Mouse (Mus musculus): Measurements from ENCODE around the gene Atp2a2.
"Not testable (repeated sequence)": the region's sequence is repeated elsewhere in the genome, so short reads cannot be mapped to it uniquely, and the experiment has no call there.

The Atp2a2 gene

GRCm38 (mm10) chr5:122500141-122500540 is 1.9 kb downstream of the Atp2a2 start:
- ATAC-seq (ENCODE audit: insufficient number of reproducible peaks, low FRiP score, low TSS enrichment), result no peak

- ATAC-seq (ENCODE audit: insufficient number of reproducible peaks, low FRiP score, low TSS enrichment), result no peak
Observed at GRCm38 (mm10) chr5:122498046-122498445, 4.0 kb downstream of the Atp2a2 start.

DNA sequence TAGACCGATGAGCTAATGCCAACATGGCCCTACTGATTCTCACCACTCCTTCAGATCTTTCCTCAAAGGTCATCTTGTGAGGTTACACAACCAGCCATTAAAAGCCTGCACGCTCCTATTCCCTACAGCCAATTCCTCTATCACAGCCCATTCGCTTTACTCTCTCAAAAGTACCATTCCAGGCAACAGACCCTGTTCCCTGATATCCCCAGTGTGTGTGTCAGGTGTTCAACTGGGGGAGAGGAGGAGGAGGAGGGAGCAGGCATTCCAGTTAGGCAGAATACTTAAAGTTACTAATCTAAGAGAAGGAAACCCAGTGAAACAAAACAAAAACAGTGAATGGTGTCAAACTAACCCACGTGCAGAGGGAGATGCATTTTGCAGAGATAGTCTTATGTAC is 5.0 kb downstream of the Atp2a2 start:
- no peak for ATAC-seq (ENCODE audit: insufficient number of reproducible peaks, low FRiP score, low TSS enrichment)

- ATAC-seq (ENCODE audit: insufficient number of reproducible peaks, low FRiP score, low TSS enrichment), result no peak
Observed at GRCm38 (mm10) chr5:122494449-122494848, 7.6 kb downstream of the Atp2a2 start.

DNA sequence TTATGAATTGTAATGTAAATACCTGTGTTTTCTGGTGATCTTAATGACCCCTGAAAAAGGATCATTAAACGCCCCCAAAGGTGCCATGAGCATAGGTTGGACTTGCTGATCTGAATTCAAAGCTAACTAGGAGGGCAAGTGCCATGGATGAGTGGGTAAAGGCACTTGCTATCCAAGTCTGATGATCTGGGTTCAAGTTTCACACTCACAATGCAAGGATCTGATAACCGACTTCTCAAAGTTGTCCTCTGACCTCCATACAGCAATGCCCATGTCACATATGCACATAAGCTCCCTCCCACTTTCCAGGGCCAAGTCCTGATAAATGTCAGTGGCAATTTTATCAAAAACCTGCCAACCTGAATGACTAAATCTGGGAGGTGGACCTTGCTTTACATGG is 9.0 kb downstream of the Atp2a2 start:
- ATAC-seq (ENCODE audit: insufficient number of reproducible peaks, low FRiP score, low TSS enrichment), result no peak

DNA sequence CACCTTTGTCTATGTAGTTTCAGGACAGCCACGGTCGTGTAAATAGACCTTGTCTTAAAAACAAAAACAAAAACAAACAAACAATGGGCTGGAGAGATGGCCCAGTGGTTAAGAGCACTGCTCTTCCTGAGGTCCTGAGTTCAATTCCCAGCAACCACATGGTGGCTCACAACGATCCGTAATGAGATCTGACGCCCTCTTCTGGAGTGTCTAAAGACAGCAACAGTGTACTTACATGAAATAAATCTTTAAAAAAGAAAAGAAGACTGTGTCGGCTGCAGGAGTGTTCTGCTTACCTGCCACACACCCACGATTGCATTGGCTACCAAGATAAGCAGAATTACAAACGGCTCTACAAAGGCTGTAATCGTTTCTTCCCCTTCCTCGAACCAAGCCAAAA is 10.6 kb downstream of the Atp2a2 start:
- ATAC-seq (ENCODE audit: insufficient number of reproducible peaks, low FRiP score, low TSS enrichment), result no peak

GRCm38 (mm10) chr5:122490148-122490547 is 11.9 kb downstream of the Atp2a2 start:
- ATAC-seq (ENCODE audit: insufficient number of reproducible peaks, low FRiP score, low TSS enrichment), result no peak

GRCm38 (mm10) chr5:122487825-122488224 is 14.2 kb downstream of the Atp2a2 start:
- ATAC-seq (ENCODE audit: insufficient number of reproducible peaks, low FRiP score, low TSS enrichment), result no peak

DNA sequence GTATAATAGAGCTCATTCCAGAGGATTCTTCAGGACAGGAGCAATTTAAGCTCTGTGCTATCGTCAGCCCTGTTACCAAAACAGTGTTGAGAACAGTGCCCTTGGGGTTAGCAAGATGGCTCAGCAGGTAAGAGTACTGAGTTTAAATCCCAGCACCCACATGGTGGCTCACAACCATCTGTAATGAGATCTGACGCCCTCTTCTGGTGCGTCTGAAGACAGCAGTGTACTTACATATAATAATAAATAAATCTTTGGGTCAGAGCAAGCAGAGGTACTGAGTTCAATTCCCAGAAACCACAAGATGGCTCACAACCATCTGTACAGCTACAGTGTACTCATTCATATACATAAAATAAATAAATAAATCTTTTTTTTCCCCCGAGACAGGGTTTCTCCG is 15.8 kb downstream of the Atp2a2 start:
- ATAC-seq (ENCODE audit: insufficient number of reproducible peaks, low FRiP score, low TSS enrichment), result not testable (repeated sequence)

DNA sequence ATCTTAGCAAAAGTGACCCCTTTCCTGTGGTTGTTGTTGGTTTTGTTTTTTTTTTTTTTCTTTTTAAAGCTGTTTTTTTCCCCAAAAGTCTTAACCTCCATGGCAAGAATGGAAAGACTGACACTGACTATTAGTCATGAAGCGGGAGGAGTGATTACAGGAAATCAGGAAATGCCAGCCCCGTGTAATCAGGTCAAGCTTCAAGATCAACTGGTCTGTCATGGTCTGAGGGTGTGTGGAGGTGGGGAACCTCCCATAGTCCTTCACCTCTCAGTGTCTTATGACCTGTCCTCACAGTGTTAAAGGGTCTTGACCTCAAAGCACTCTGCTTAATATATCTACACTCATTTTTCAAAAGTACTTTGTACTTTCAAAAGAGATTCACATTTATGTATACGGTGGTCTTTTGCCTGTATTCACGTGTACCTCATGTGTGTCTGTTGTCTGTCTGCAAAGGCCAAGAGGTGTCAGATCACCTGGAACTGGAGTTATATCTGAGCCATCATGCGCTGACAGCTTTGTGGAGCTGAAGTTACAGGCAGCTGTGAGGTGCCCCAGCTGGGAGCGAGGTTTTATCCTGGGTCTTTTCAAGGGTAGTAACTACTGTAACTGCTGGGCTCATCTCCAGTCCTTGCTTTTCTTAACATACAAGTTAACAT is 19.2 kb downstream of the Atp2a2 start:
- no peak for ATAC-seq (ENCODE audit: insufficient number of reproducible peaks, low FRiP score, low TSS enrichment)

DNA sequence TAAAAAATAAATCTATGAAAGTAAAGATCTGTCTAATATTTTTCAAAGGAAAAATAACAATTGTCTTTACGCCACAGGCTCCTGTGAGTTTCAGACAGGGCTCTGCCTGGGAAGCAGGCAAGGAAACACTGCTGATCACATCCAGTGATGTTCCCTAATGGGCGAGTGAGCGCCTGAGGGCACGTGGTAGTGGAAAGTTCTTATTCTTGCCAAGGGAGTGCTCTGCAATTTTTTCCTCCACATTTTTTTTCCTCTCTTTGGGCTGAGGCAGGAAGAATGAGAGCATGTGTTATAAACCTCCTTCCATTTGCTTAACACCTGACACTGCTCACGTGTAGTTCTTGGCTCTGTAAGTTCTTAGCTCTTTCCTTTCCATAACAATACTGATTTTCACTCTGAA is 20.2 kb downstream of the Atp2a2 start:
- ATAC-seq (ENCODE audit: insufficient number of reproducible peaks, low FRiP score, low TSS enrichment), result no peak

- ATAC-seq (ENCODE audit: insufficient number of reproducible peaks, low FRiP score, low TSS enrichment), result no peak
Observed at GRCm38 (mm10) chr5:122479131-122479530, 22.9 kb downstream of the Atp2a2 start.

DNA sequence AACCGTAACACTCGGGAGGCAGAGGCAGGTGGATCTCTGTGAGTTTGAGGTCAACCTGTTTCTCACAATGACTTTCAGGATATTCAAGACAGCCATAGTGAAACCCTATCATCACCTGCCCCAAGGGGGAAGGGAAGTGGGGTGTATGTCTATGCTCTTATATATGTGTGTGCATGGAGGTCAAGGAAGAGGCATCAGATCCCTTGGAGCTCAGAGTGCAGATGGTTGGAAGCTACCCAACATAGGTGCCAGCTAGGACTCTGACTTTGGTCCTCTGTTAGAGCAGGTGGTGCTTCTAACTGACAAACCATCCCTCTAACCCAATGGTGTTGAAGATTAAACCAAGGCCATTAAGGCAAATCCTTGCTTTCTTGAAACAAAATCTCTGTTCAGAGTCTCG is 24.5 kb downstream of the Atp2a2 start:
- no peak for ATAC-seq (ENCODE audit: insufficient number of reproducible peaks, low FRiP score, low TSS enrichment)

- ATAC-seq (ENCODE audit: insufficient number of reproducible peaks, low FRiP score, low TSS enrichment), result no peak
Observed at GRCm38 (mm10) chr5:122476078-122476477, 25.9 kb downstream of the Atp2a2 start.

DNA sequence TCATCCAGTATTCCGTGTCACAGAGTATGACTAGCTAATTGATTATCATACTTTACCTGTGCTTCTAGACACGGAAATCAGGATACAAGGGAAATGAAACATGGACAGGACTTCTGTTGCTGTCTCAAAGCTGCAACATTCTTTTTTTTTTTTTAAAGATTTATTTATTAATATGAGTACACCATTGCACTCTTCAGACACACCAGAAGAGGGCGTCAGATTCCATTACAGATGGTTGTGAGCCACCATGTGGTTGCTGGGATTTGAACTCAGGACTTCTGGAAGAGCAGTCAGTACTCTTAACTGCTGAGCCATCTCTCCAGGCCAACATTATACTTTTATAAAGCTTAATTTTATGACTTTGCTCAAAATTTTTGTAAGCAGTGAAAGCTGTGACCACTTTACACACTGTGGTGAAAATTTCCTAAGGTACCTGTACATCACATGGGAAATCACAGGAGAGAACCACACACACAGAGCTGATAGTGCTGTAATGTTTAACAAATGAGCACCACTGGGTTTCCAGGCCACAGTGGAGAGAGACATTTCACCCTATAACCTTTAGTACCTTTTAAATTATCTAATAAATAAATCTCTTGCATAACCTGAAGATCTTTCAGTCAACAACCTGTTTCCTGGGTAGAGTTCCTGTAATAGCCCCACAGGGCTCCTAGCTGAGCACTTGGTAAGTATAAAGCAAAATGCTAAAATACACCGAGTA is 27.2 kb downstream of the Atp2a2 start:
- no peak for ATAC-seq (ENCODE audit: insufficient number of reproducible peaks, low FRiP score, low TSS enrichment)

GRCm38 (mm10) chr5:122471658-122472057 is 30.4 kb downstream of the Atp2a2 start:
- no peak for ATAC-seq (ENCODE audit: insufficient number of reproducible peaks, low FRiP score, low TSS enrichment)

DNA sequence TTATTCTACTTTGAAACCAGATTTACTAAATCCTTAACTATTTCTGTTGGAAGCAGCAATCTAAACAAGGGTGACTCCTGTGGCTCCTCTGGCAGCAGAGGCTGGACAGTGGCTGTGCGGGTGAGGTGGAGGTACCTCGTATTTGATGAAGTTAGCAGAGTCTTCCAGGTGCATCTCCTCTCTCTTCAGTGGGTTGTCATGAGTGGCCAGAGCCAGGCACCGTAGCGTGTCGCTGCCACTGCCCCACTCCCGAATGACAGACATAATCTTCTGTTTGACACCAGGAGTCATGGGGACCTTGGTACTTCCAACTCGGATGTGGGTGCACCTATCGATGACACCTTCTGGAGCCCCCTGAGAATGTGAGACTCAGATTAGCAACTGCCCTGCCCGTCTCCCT is 40.6 kb downstream of the Atp2a2 start:
- ATAC-seq (ENCODE audit: insufficient number of reproducible peaks, low FRiP score, low TSS enrichment), result no peak

DNA sequence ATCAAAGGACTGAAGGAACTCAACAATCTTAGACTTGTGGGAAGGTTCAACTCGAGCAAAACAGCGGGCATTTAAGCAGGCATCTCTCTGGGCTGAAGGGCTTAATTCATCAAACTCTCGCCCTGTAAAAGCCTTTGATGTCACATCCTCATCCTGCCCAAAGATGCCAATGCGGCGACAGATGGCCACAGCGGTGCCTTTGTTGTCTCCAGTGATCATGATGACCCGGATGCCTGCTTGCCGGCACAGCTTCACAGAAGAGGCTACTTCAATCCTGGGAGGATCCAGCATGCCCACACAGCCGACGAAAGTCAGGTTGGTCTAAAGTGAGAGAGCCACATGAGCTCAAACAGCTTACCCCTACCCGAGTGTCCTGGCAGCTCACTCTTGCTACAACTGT is 41.4 kb downstream of the Atp2a2 start:
- ATAC-seq (ENCODE audit: insufficient number of reproducible peaks, low FRiP score, low TSS enrichment), result peak; percentile 71; the same call in 1 of the 2 replicates

GRCm38 (mm10) chr5:122459335-122459734 is 42.7 kb downstream of the Atp2a2 start:
- ATAC-seq (ENCODE audit: insufficient number of reproducible peaks, low FRiP score, low TSS enrichment), result no peak

- no peak for ATAC-seq (ENCODE audit: insufficient number of reproducible peaks, low FRiP score, low TSS enrichment)
Observed at GRCm38 (mm10) chr5:122458066-122458465, 44.0 kb downstream of the Atp2a2 start.

- not testable (repeated sequence) for ATAC-seq (ENCODE audit: insufficient number of reproducible peaks, low FRiP score, low TSS enrichment)
Observed at GRCm38 (mm10) chr5:122457054-122457453, 45.0 kb downstream of the Atp2a2 start.

DNA sequence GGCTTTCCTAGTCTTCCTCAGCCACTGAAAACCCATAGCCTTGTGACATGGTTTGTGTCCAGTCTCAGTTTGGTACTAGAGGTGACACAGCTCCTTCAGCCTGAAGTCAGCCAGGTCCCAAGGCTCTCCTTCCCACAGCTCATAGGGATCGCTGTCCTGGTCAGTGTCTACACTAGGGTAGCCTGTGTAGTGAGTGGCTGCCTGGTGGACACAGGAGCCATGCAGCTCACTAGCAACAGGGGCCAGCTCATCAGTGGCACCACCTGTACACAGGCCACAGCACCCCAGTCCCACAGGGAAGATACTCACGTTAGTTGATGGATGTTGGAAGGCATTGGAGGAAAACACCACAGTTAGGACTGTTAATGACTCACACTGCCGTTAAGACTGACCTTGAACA is 46.4 kb downstream of the Atp2a2 start:
- no peak for ATAC-seq (ENCODE audit: insufficient number of reproducible peaks, low FRiP score, low TSS enrichment)

Data from cerebellum, adult (tissue).